In the genomic region with DNA sequence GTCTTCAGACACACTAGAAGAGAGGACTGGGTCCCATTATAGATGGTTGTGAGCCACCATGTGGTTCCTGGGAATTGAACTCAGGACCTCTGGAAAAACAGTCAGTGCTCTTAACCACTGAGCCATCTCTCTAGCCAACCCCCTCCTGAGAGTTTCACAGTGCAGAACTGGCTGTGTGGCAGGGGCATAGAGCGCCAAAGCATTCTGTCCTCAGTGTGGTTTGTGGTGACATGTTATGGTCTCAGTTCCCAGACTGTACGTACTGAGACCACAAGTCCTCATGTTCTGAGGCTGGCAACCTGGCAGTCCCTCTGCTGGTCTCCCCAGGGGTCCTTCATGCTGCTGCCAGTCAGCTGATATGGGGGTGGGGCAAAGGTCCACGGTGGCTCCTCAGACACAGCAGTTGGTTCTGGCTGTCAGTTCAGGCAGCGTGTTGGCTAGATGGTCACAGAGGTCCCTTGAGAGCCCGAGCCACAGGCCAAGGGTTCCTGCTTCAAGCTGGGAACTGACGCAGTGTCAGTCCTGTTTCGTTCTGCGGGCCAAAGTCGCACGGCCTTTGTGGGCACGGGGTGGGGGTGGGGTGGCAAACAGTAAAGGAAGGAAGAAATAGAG, we compare ENCODE assay signal across 20 mouse cellular contexts. TPM values are rescaled to one million over a fixed set of nuclear protein-coding genes. Genes with fewer than 3 reads are reported as not detected.
DNase-seq lines count a peak whose midpoint lies in the region; ATAC-seq and TF ChIP-seq lines count a peak whose summit lies in the region.
"Had no signal": no experiment of that assay in that cellular context is flagged by ENCODE, and none has a peak within 500 bp of the region (broad histone marks: within the 10 kb centered on the region; RNA-seq: fewer than 3 reads in every experiment).

No protein-coding gene starts in this region.

- no peak overlapping the region for H3K4me3 ChIP-seq in hindbrain, embryonic 10.5 days
- H3K4me3 ChIP-seq in hindbrain, postnatal 0 days (ENCODE audit: low read length) = no peak overlapping the region
- H3K4me3 ChIP-seq in cerebellum, adult 2 months (replicated peaks; ENCODE audit: insufficient read depth, low read depth, low read length) = no peak overlapping the region
- H3K4me3 ChIP-seq in liver, embryonic 11.5 days (ENCODE audit: low read depth, low read length) = no peak overlapping the region
- H3K4me3 ChIP-seq: heart, embryonic 12.5 days; liver, embryonic 12.5 days had no signal

- no peak overlapping the region for H3K9ac ChIP-seq in hindbrain, postnatal 0 days (replicated peaks; ENCODE audit: low read length)
- H3K9ac ChIP-seq in liver, embryonic 11.5 days (ENCODE audit: low read depth, low read length) = no peak overlapping the region
- H3K9ac ChIP-seq: heart, embryonic 12.5 days; liver, embryonic 12.5 days; lung, embryonic 14.5 days had no signal

- DNase-seq in adrenal gland, postnatal 10 days = peak; percentile 67
- no peak for DNase-seq in adrenal gland, postnatal 25 days
- no peak for DNase-seq in hindbrain, embryonic 10.5 days (ENCODE audit: low spot score)
- DNase-seq in hindbrain, postnatal 0 days (ENCODE audit: low spot score) = no peak
- DNase-seq in cerebellum, adult 2 months = peak; percentile 25 to 38
- DNase-seq in spleen, postnatal 36 days (ENCODE audit: low spot score in 2 of 2) = no peak
- DNase-seq in liver, embryonic 11.5 days (ENCODE audit: low spot score) = no peak
- DNase-seq: gastrocnemius, postnatal 36 days; heart, postnatal 4 days; layer of hippocampus, postnatal 36 days; lung, embryonic 14.5 days; midbrain, embryonic 14.5 days; right cerebral cortex, adult 18-20 months; thymus, adult 2 months had no signal

- H3K4me1 ChIP-seq in hindbrain, embryonic 10.5 days (replicated peaks) = peaks cover 8% of the 10 kb centered on the region
- H3K4me1 ChIP-seq in hindbrain, postnatal 0 days (ENCODE audit: insufficient read depth, low read length) = no peaks in the 10 kb centered on the region
- peaks cover 9% of the 10 kb centered on the region; the same call in 1 of the 2 replicates for H3K4me1 ChIP-seq in cerebellum, adult 2 months (ENCODE audit: control insufficient read depth, insufficient read depth, low read length)
- H3K4me1 ChIP-seq in liver, embryonic 11.5 days (replicated peaks; ENCODE audit: control insufficient read depth, insufficient read depth, low read length) = no peaks in the 10 kb centered on the region
- H3K4me1 ChIP-seq: heart, embryonic 12.5 days; liver, embryonic 12.5 days had no signal

- no peak for TF ChIP-seq POLR2A in cerebellum, adult 2 months (IDR thresholded peaks at IDR 0.05; ENCODE audit: borderline replicate concordance, insufficient read depth, low read length)

- H3K9me3 ChIP-seq in hindbrain, embryonic 10.5 days = no peaks in the 10 kb centered on the region
- H3K9me3 ChIP-seq in hindbrain, postnatal 0 days (ENCODE audit: low read length) = no peaks in the 10 kb centered on the region
- H3K9me3 ChIP-seq in liver, embryonic 11.5 days (ENCODE audit: control insufficient read depth, low read length) = no peaks in the 10 kb centered on the region
- H3K9me3 ChIP-seq: heart, embryonic 12.5 days; liver, embryonic 12.5 days had no signal

- no peaks in the 10 kb centered on the region for H3K36me3 ChIP-seq in hindbrain, embryonic 10.5 days
- H3K36me3 ChIP-seq in hindbrain, postnatal 0 days (ENCODE audit: insufficient read depth, low read length) = no peaks in the 10 kb centered on the region
- H3K36me3 ChIP-seq in liver, embryonic 11.5 days (ENCODE audit: control insufficient read depth, insufficient read depth, low read length) = no peaks in the 10 kb centered on the region
- H3K36me3 ChIP-seq: heart, embryonic 12.5 days; liver, embryonic 12.5 days had no signal

- TF ChIP-seq CTCF in hindbrain, postnatal 0 days (IDR thresholded peaks at IDR 0.05; ENCODE audit: low read depth) = no peak
- TF ChIP-seq CTCF in cerebellum, adult 2 months (IDR thresholded peaks at IDR 0.05; ENCODE audit: borderline replicate concordance, insufficient read depth, low read depth, low read length) = no peak

- ATAC-seq in hindbrain, postnatal 0 days = no peak
- peak; percentile 30 to 50; a peak in 1 of 4 replicates for ATAC-seq in hematopoietic stem cell, adult 5-6 weeks (replicated peaks in 1 of 2; ENCODE audit: insufficient read depth in 1 of 2, low FRiP score in 2 of 2, low TSS enrichment in 1 of 2, low read depth in 1 of 2, poor library complexity in 2 of 2, severe bottlenecking in 2 of 2)
- no peak for ATAC-seq in liver, embryonic 11.5 days (replicated peaks; ENCODE audit: low FRiP score)
- ATAC-seq: activated CD4-positive, CD25-positive, alpha-beta regulatory T cell, adult 4 months; forebrain, embryonic 14.5 days; liver, embryonic 12.5 days had no signal

- no peak overlapping the region for H3K4me2 ChIP-seq in hindbrain, postnatal 0 days (ENCODE audit: low read depth, low read length)
- H3K4me2 ChIP-seq in liver, embryonic 11.5 days = no peak overlapping the region
- H3K4me2 ChIP-seq: heart, embryonic 12.5 days; liver, embryonic 12.5 days; lung, embryonic 14.5 days had no signal

- 63% methylated on average over 11 of the region's 11 CpGs for WGBS in hindbrain, embryonic 10.5 days
- 51% methylated on average over 11 of the region's 11 CpGs for WGBS in hindbrain, postnatal 0 days
- 19% methylated on average over 11 of the region's 11 CpGs for WGBS in cerebellum, adult 2 months
- 53% methylated on average over 11 of the region's 11 CpGs for WGBS in liver, embryonic 11.5 days

- 0 out of 2 replicates have a peak overlapping the region, but pooled peaks have one; percentile 5 for H3K27ac ChIP-seq in hindbrain, embryonic 10.5 days
- H3K27ac ChIP-seq in hindbrain, postnatal 0 days = no peak overlapping the region
- H3K27ac ChIP-seq in cerebellum, adult 2 months (ENCODE audit: insufficient read depth, low read length) = no peak overlapping the region
- no peak overlapping the region for H3K27ac ChIP-seq in liver, embryonic 11.5 days (ENCODE audit: low read depth, low read length)
- H3K27ac ChIP-seq: liver, embryonic 12.5 days; macrophage had no signal

- H3K27me3 ChIP-seq in hindbrain, embryonic 10.5 days (ENCODE audit: insufficient read depth, poor library complexity, severe bottlenecking) = no peaks in the 10 kb centered on the region
- H3K27me3 ChIP-seq in hindbrain, postnatal 0 days (ENCODE audit: insufficient read depth, low read length) = no peaks in the 10 kb centered on the region
- no peaks in the 10 kb centered on the region for H3K27me3 ChIP-seq in cerebellum, adult 2 months (ENCODE audit: control insufficient read depth, insufficient read depth, low read length)
- no peaks in the 10 kb centered on the region for H3K27me3 ChIP-seq in liver, embryonic 11.5 days (replicated peaks; ENCODE audit: control insufficient read depth, insufficient read depth, low read length)
- H3K27me3 ChIP-seq: heart, embryonic 12.5 days; liver, embryonic 12.5 days had no signal

RNA-seq across cellular contexts. Expression of a gene that starts 13.4 kb away (rescaled TPM):
- total RNA-seq in adrenal gland, postnatal 10 days (2021) = 1 to 10 TPM; 5.9 to 7.7 TPM
- total RNA-seq in adrenal gland, postnatal 25 days (2021) = 5.1 and 6.9 TPM in 2 replicates
- 3.8 and 4.6 TPM in 2 replicates for polyA plus RNA-seq in hindbrain, embryonic 10.5 days (2016; fragmentation: Nextera tagmentation; extraction: Ambion mirVana)
- total RNA-seq in hindbrain, postnatal 0 days (2014; rRNA removed) = 3.5 and 5.6 TPM in 2 replicates
- polyA plus RNA-seq in hindbrain, postnatal 0 days (2015; fragmentation: Nextera tagmentation; extraction: Ambion mirVana) = 2.5 and 2.6 TPM in 2 replicates
- 2.4 and 2.6 TPM in 2 replicates for polyA plus RNA-seq in cerebellum, adult 2 months (2012; rRNA removed)
- 2.1 and 6.6 TPM in 2 replicates for total RNA-seq in hematopoietic stem cell, adult 5-6 weeks (2017)
- 3.8 and 4.4 TPM in 2 replicates for polyA plus RNA-seq in liver, embryonic 11.5 days (2014; fragmentation: Nextera tagmentation; extraction: Ambion mirVana)
- polyA plus RNA-seq: activated CD4-positive, CD25-positive, alpha-beta regulatory T cell, adult 4 months had no signal

Comparison
In these comparisons a context has a peak if more than half of its experiments do, and no peak if none do; other contexts are left out.
1. DNase-seq: peak in adrenal gland, postnatal 10 days (single experiment) and cerebellum, adult 2 months (2 of 2); none in adrenal gland, postnatal 25 days (single experiment), hindbrain, embryonic 10.5 days (single experiment), hindbrain, postnatal 0 days (single experiment), spleen, postnatal 36 days (0 of 2) and liver, embryonic 11.5 days (single experiment).
2. ATAC-seq: peak in hematopoietic stem cell, adult 5-6 weeks (2 of 2); none in hindbrain, postnatal 0 days (single experiment) and liver, embryonic 11.5 days (single experiment).